Mouse (Mus musculus): ENCODE measurements at regions not wholly inside any gene's neighbourhood (a gene's known extent, or its start where the extent isn't known, plus 50 kb on each side); places are given as distances from the start of the nearest gene placed in this dataset.

DNA sequence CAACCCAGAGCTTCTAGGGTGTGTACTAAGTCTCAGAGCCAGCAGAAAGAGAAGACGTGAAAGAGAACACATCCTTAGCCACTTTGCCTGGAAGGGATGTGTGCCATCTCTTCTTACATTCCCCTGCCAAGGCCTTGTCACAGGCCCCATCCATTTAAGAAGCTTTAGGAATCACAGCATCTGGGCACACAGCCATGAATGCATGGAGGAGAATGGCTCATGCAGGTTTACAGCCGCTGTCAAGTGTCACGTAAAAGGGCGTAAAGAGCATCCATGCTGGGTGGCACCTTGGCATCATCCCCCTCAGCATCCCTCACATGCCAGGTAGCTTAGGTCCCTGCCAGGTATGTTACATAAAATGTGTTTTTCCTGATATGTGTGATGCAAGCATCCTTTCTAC lies 66.1 kb upstream of the Spats2l start:
- H3K4me3 ChIP-seq: no peak overlapping the region
- no peaks in the 10 kb centered on the region for H3K36me3 ChIP-seq (replicated peaks)
- no peak for DNase-seq (ENCODE audit: extremely low spot score, low spot score)
- no peak overlapping the region for H3K27ac ChIP-seq
- no peaks in the 10 kb centered on the region for H3K27me3 ChIP-seq (ENCODE audit: poor library complexity, severe bottlenecking)
- H3K9me3 ChIP-seq: no peaks in the 10 kb centered on the region
- WGBS: 96% methylated on average over 4 of the region's 4 CpGs
- H3K4me1 ChIP-seq: no peaks in the 10 kb centered on the region

DNA sequence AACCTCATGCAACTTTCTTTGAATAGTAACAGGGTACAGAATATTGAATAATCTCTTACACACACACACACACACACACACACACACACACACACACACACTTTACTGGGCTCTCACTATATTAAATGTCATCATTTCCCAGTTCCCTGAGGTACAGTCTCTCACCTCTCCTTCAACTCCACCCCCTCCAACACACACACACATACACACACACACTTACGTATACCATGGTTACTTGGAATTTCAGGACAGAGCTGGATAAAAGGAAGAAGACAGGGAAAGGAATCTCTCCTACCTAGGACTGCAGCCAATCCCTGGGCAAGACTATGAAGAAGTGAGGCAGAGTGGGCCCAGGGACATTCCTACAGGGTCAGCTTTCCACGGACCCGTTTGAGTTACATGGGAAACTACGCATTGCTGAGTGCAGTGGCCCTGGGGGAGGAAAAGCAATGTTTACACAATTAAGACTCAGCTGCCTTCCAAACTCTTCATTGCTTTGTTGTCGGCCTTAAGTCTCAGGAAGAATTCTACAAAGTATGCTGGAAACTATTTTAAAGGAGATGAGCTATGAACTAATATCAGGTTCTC lies 61.0 kb upstream of the Spats2l start:
- Histone ChIP-seq H3K4me1 (no peaks in the 10 kb centered on the region), H3K4me3 (no peak overlapping the region), H3K36me3 (replicated peaks) (no peaks in the 10 kb centered on the region), H3K27me3 (ENCODE audit: poor library complexity, severe bottlenecking) (no peaks in the 10 kb centered on the region), H3K9me3 (no peaks in the 10 kb centered on the region), H3K27ac (no peak overlapping the region)
- no peak for DNase-seq (ENCODE audit: extremely low spot score, low spot score)
- 77% methylated on average over 5 of the region's 5 CpGs for WGBS

DNA sequence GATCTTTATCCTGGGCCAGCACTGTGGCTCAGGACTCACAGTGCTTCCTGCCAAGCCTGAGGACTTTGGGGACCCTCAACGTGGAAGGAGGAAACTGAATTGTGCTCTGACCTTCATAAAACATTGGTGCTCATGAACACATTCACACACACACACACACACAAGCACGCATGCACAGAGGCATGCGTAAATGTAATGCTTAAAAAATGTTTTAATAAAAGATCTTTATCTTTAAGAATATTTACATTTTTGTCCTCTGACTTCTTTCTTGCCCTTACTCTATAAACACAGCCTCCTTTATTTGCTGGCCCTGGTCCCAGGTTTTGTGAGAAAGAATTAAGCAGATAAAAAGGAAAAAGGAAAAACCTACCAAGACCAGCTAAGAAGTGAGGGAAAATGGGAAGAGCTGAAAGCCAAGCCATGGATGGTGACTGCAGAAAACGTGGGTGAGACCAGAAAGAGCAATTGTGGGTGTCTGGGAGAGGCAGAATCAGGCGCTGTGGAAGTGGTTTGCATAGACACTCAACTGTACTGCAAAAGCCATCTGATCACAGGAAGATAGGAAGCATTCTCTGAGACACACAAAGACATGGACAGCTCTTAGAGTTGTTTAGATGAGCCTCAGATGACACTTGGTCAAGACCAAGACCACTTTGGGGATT lies 56.7 kb upstream of the Spats2l start:
- Histone ChIP-seq H3K9me3 (no peaks in the 10 kb centered on the region), H3K27ac (no peak overlapping the region), H3K27me3 (ENCODE audit: poor library complexity, severe bottlenecking) (no peaks in the 10 kb centered on the region), H3K4me3 (no peak overlapping the region), H3K36me3 (replicated peaks) (no peaks in the 10 kb centered on the region), H3K4me1 (no peaks in the 10 kb centered on the region)
- DNase-seq (ENCODE audit: extremely low spot score, low spot score): no peak
- WGBS: 84% methylated on average over 5 of the region's 5 CpGs

DNA sequence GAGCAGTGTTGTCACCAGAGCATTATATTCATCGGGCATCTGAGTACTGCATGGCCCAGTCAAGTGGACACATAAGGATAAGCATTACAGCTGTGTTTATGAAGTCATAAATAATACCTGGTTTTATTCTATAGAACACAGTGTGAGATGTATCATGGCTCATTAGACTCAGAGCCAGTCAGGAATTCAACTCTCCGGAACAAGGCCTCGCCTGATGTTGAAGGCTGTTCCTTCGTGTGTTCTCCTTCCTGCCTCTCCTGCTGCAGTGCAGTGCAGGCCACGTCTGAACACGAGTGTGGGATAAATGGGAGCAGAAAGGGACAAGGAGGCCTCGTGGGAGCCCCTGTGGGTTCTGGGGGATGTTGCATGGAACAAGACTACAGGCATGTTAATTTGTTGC lies 55.6 kb upstream of the Spats2l start:
- H3K27ac ChIP-seq: no peak overlapping the region
- no peaks in the 10 kb centered on the region for H3K9me3 ChIP-seq
- no peaks in the 10 kb centered on the region for H3K36me3 ChIP-seq (replicated peaks)
- H3K27me3 ChIP-seq (ENCODE audit: poor library complexity, severe bottlenecking): no peaks in the 10 kb centered on the region
- 86% methylated on average over 7 of the region's 7 CpGs for WGBS
- no peak overlapping the region for H3K4me3 ChIP-seq
- no peaks in the 10 kb centered on the region for H3K4me1 ChIP-seq
- DNase-seq (ENCODE audit: extremely low spot score, low spot score): no peak
